6 mouse cellular contexts compared by ENCODE assay signal in genomic region chr14:53362054-53362453, GRCm38 (mm10).
A peak's percentile ranks its signal among the peaks of the same experiment; 100 is the strongest.
DNase-seq lines count a peak whose midpoint lies in the region; ATAC-seq and TF ChIP-seq lines count a peak whose summit lies in the region.
"Not testable (repeated sequence)": the region's sequence is repeated elsewhere in the genome, so short reads cannot be mapped to it uniquely, and the experiment has no call there.

No protein-coding gene starts in this region.

- not testable (repeated sequence) for TF ChIP-seq EP300 in MEL (IDR thresholded peaks at IDR 0.05; ENCODE audit: low read depth in 1 of 2, low read length in 2 of 2)

- peak; percentile 37; the same call in 1 of the 2 replicates for ATAC-seq in granulocyte monocyte progenitor cell, adult 5-6 weeks (replicated peaks; ENCODE audit: poor library complexity, severe bottlenecking)
- ATAC-seq in liver, embryonic 13.5 days (ENCODE audit: low read depth), result peak; percentile 71

- TF ChIP-seq RAD21 in MEL (IDR thresholded peaks at IDR 0.05; ENCODE audit: low read depth, low read length), result not testable (repeated sequence)

- not testable (repeated sequence) for H3K27me3 ChIP-seq in MEL (ENCODE audit: control insufficient read depth in 1 of 2, insufficient read depth in 2 of 2, low read length in 2 of 2); liver, embryonic 13.5 days; thymus, adult 2 months (ENCODE audit: control insufficient read depth, insufficient read depth, low read length)

- peak; percentile 34 for DNase-seq in MEL (ENCODE audit: low read depth, low spot score)
- not testable (repeated sequence) for DNase-seq in liver, embryonic 13.5 days; thymus, adult 2 months
- peak; percentile 37 for DNase-seq in thymus, postnatal 4 days

- peak overlapping the region; percentile 24; the same call in 1 of the 2 replicates for H3K4me2 ChIP-seq in liver, embryonic 13.5 days

- not testable (repeated sequence) for TF ChIP-seq CTCF in MEL (IDR thresholded peaks at IDR 0.05 in 2 of 3, conservative IDR thresholded peaks at IDR 0.05 in 1 of 3; ENCODE audit: control insufficient read depth in 1 of 3, insufficient read depth in 1 of 3, low read depth in 2 of 3, low read length in 3 of 3, poor library complexity in 1 of 3, severe bottlenecking in 1 of 3); thymus, adult 2 months (IDR thresholded peaks at IDR 0.05; ENCODE audit: borderline replicate concordance, control insufficient read depth, extremely low read depth, insufficient read depth, low read length, poor library complexity)

- H3K4me1 ChIP-seq in MEL (ENCODE audit: control insufficient read depth in 1 of 2, insufficient read depth in 2 of 2, low read length in 2 of 2), result not testable (repeated sequence)
- peaks cover 27% of the 10 kb centered on the region for H3K4me1 ChIP-seq in liver, embryonic 13.5 days (replicated peaks)
- peaks cover 24% of the 10 kb centered on the region for H3K4me1 ChIP-seq in thymus, adult 2 months (replicated peaks; ENCODE audit: control insufficient read depth, insufficient read depth, low read length)

- 40% methylated on average over 2 of the region's 2 CpGs for WGBS in liver, embryonic 13.5 days (ENCODE audit: insufficient replicate concordance)
- WGBS in macrophage (ENCODE audit: missing documents), result 54% methylated on average over 2 of the region's 2 CpGs
- WGBS in thymus, adult 2 months, result 47% methylated on average over 2 of the region's 2 CpGs

- H3K27ac ChIP-seq in MEL (ENCODE audit: control insufficient read depth, low read depth, low read length), result not testable (repeated sequence)
- H3K27ac ChIP-seq in liver, embryonic 13.5 days, result peak overlapping the region; percentile 50; the same call in 1 of the 2 replicates
- H3K27ac ChIP-seq in macrophage, result peak overlapping the region; percentile 37
- H3K27ac ChIP-seq in thymus, adult 2 months (ENCODE audit: control insufficient read depth, insufficient read depth, low read length), result peak overlapping the region; percentile 51

- H3K4me3 ChIP-seq in MEL (ENCODE audit: control insufficient read depth in 1 of 2, insufficient read depth in 1 of 2, low read depth in 2 of 2, low read length in 2 of 2); liver, embryonic 13.5 days (replicated peaks): not testable (repeated sequence)
- peak overlapping the region; percentile 14; the same call in 1 of the 2 replicates for H3K4me3 ChIP-seq in macrophage (ENCODE audit: inconsistent target)
- peak overlapping the region; percentile 19 for H3K4me3 ChIP-seq in thymus, adult 2 months (ENCODE audit: control insufficient read depth, insufficient read depth, low read length)

- not testable (repeated sequence) for H3K36me3 ChIP-seq in MEL (ENCODE audit: control insufficient read depth in 1 of 2, insufficient read depth in 2 of 2, low read length in 2 of 2); liver, embryonic 13.5 days; macrophage (ENCODE audit: inconsistent target); thymus, adult 2 months (ENCODE audit: control insufficient read depth, insufficient read depth, low read length)

- TF ChIP-seq POLR2A in MEL (IDR thresholded peaks at IDR 0.05; ENCODE audit: control insufficient read depth in 1 of 2, insufficient read depth in 1 of 2, low read depth in 1 of 2, low read length in 2 of 2, poor library complexity in 1 of 2), result not testable (repeated sequence)
- TF ChIP-seq POLR2A in thymus, adult 2 months (IDR thresholded peaks at IDR 0.05; ENCODE audit: control insufficient read depth, extremely low read depth, insufficient read depth, low read length, poor library complexity), result 0 out of 2 replicates have a peak, but pooled peaks have one; percentile 23

- not testable (repeated sequence) for H3K9ac ChIP-seq in MEL (ENCODE audit: control insufficient read depth, low read depth, low read length, poor library complexity, severe bottlenecking); liver, embryonic 13.5 days

- H3K79me2 ChIP-seq in MEL (ENCODE audit: control insufficient read depth, insufficient read depth, low read length, poor library complexity); macrophage (ENCODE audit: inconsistent target): not testable (repeated sequence)

- H3K9me3 ChIP-seq in MEL (replicated peaks; ENCODE audit: insufficient read depth, low read length); liver, embryonic 13.5 days (replicated peaks): not testable (repeated sequence)
